Mouse (Mus musculus) midbrain, embryonic 16.5 days (tissue): ENCODE data around the gene Dnajc19. TPM values are rescaled to one million over a fixed set of nuclear protein-coding genes. Genes with fewer than 3 reads are reported as not detected.
"Not testable (repeated sequence)": the region's sequence is repeated elsewhere in the genome, so short reads cannot be mapped to it uniquely, and the experiment has no call there.

Experiments
- ATAC-seq: fragments of 200-750 bp; cut with Nextera tagmentation; 2 replicates; pipeline ENCODE4 v1.8.0; 2017; ENCODE audit warnings: moderate TSS enrichment
- H3K27ac ChIP-seq: fragments of 300-500 bp; sonication (generic); 2 replicates; pipeline ENCODE4 v1.5.1; 2014; ENCODE audit warnings: mild to moderate bottlenecking, low read length, mixed read lengths
- H3K27me3 ChIP-seq: fragments of 300-500 bp; sonication (generic); 2 replicates; pipeline ENCODE4 v1.6.1; 2014; ENCODE audit warnings: low read depth, low read length, mixed read lengths; ENCODE audit not compliant: control insufficient read depth, insufficient read depth
- H3K36me3 ChIP-seq: fragments of 300-500 bp; sonication (generic); 2 replicates; pipeline ENCODE4 v1.6.1; 2014; ENCODE audit warnings: mild to moderate bottlenecking, low read length, moderate library complexity, mixed read lengths; ENCODE audit not compliant: control insufficient read depth, insufficient read depth
- H3K4me1 ChIP-seq: fragments of 300-500 bp; sonication (generic); 2 replicates; pipeline ENCODE4 v1.6.1; 2014; ENCODE audit warnings: mild to moderate bottlenecking, low read length, mixed read lengths; ENCODE audit not compliant: control insufficient read depth, insufficient read depth
- H3K4me2 ChIP-seq: fragments of 300-500 bp; sonication (generic); 2 replicates; pipeline ENCODE4 v1.6.1; 2014; ENCODE audit warnings: mild to moderate bottlenecking, low read length, mixed read lengths
- H3K4me3 ChIP-seq: fragments of 300-500 bp; sonication (generic); 2 replicates; pipeline ENCODE4 v1.5.1; 2014; ENCODE audit warnings: low read depth, mild to moderate bottlenecking, low read length, moderate library complexity, mixed read lengths
- H3K9ac ChIP-seq: fragments of 300-500 bp; sonication (generic); 2 replicates; pipeline ENCODE4 v1.6.1; 2014; ENCODE audit warnings: low read depth, low read length, mixed read lengths
- H3K9me3 ChIP-seq: fragments of 300-500 bp; sonication (generic); replicated peaks from 2 replicates; pipeline ENCODE4 v1.6.1; 2014; ENCODE audit warnings: mild to moderate bottlenecking, low read length, mixed read lengths; ENCODE audit not compliant: control insufficient read depth, poor library complexity, severe bottlenecking
- WGBS: fragments of 180-500 bp; shearing (Covaris S2); extraction: QIAGEN DNeasy Blood & Tissue Kit; methylation state at CpG from one replicate; pipeline ENCODE4 v1.1.7; 2014; 5-methylcytosine and 5-hydroxymethylcytosine counted together
- polyA plus RNA-seq: library from polyadenylated mRNA; unstranded; fragments of >200 nt; fragmentation: Nextera tagmentation; extraction: Ambion mirVana; gene quantifications from 2 replicates; pipeline ENCODE4 v1.2.1, GENCODE M21; 2015

Gene Dnajc19
- polyA plus RNA-seq, 1 experiment from 2014 or later: 107 TPM

DNA sequence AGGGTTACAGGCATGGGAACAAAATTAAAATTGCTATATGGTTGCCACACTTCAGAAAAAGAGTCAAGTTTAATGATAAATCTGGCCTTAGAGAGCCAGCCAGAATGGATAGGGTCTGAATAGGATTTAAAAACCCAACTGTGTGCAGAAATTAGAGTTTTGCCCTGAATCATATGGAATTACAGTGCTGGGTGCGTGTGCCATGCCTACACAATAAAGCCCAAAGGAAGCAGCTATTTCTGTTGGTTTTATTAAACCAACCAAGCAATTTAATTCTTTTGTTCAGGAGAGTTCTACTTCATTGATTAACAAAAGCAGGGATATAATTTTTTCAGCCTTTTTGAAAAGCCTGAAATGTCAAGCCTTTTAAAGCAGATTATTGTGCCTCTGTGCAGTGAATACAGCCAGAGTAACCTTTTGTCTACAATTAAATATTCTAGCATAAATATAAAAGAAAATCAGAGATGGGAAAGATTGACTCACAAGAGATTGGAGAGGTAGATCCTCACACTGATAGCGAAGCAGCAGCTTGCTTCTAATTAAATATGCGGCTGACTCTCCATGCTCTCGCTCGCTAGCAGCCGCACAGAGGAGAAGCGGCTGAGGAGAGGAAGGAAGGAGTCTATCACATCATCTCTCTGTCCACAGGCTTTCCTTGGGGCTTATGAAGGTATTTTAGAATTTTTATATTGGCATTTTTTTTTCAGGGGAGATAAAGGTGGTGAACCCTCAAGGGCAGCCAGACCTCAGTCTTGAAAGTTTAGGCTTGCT lies 23.0 kb upstream of the Dnajc19 start:
- H3K9me3 ChIP-seq: no peaks in the 10 kb centered on the region
- peak overlapping the region; percentile 0; the same call in 1 of the 2 replicates for H3K4me2 ChIP-seq
- WGBS: 7% methylated on average over 7 of the region's 7 CpGs
- H3K27me3 ChIP-seq: no peaks in the 10 kb centered on the region
- H3K4me3 ChIP-seq: peak overlapping the region; percentile 0; the same call in 1 of the 2 replicates
- peak; percentile 77 for ATAC-seq
- H3K36me3 ChIP-seq: no peaks in the 10 kb centered on the region
- H3K9ac ChIP-seq: no peak overlapping the region
- H3K4me1 ChIP-seq: peaks cover 5% of the 10 kb centered on the region
- peak overlapping the region; percentile 28 for H3K27ac ChIP-seq

DNA sequence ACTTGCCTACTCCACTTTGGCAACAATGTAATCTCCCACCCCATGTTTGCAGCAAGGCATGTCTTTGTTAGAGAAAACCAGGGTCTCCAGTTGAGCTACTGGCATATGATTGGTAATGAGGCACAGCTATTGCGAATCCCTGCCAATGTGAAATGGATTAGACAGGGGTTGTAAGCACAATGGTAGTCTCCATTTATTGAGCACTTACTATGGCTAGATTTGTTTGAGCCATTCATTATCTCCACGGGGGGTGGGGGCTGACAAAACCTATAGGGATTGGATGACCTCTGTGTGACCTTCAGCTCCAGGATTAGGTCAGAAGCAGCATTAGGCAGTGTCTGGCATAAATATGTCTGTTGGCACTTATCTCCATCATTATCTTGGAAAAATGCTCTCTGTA lies 21.8 kb upstream of the Dnajc19 start:
- Histone ChIP-seq H3K4me2 (no peak overlapping the region), H3K4me1 (peaks cover 5% of the 10 kb centered on the region), H3K9me3 (no peaks in the 10 kb centered on the region), H3K27ac (no peak overlapping the region), H3K36me3 (no peaks in the 10 kb centered on the region), H3K4me3 (no peak overlapping the region), H3K27me3 (no peaks in the 10 kb centered on the region), H3K9ac (no peak overlapping the region)
- ATAC-seq: no peak
- 21% methylated on average over 2 of the region's 2 CpGs for WGBS

GRCm38 (mm10) chr3:34083655-34084054 lies 2.5 kb upstream of the Dnajc19 start:
- Histone ChIP-seq H3K36me3 (no peaks in the 10 kb centered on the region), H3K9me3 (no peaks in the 10 kb centered on the region), H3K9ac (no peak overlapping the region), H3K4me2 (no peak overlapping the region), H3K4me1 (peaks cover 20% of the 10 kb centered on the region), H3K27ac (no peak overlapping the region), H3K4me3 (no peak overlapping the region), H3K27me3 (no peaks in the 10 kb centered on the region)
- WGBS: 84% methylated on average over 5 of the region's 5 CpGs
- no peak for ATAC-seq

- WGBS: 80% methylated on average over 3 of the region's 3 CpGs
- peaks cover 20% of the 10 kb centered on the region for H3K4me1 ChIP-seq
- peak overlapping the region; percentile 78; the same call in 1 of the 2 replicates for H3K27ac ChIP-seq
- peak overlapping the region; percentile 75 for H3K4me3 ChIP-seq
- H3K9me3 ChIP-seq: no peaks in the 10 kb centered on the region
- no peaks in the 10 kb centered on the region for H3K36me3 ChIP-seq
- H3K27me3 ChIP-seq: no peaks in the 10 kb centered on the region
- peak overlapping the region; percentile 60 for H3K4me2 ChIP-seq
- no peak for ATAC-seq
- peak overlapping the region; percentile 86; the same call in 1 of the 2 replicates for H3K9ac ChIP-seq
Measured at GRCm38 (mm10) chr3:34081929-34082328, 808 bp upstream of the Dnajc19 start.

- ATAC-seq: no peak
- WGBS: 89% methylated on average over 6 of the region's 6 CpGs
- no peak overlapping the region for H3K27ac ChIP-seq
- H3K9me3 ChIP-seq: no peaks in the 10 kb centered on the region
- H3K9ac ChIP-seq: no peak overlapping the region
- H3K36me3 ChIP-seq: peaks cover 12% of the 10 kb centered on the region
- H3K4me2 ChIP-seq: no peak overlapping the region
- H3K27me3 ChIP-seq: no peaks in the 10 kb centered on the region
- H3K4me3 ChIP-seq: no peak overlapping the region
- peaks cover 11% of the 10 kb centered on the region for H3K4me1 ChIP-seq
Measured at GRCm38 (mm10) chr3:34076058-34076759, 4.9 kb downstream of the Dnajc19 start.

DNA sequence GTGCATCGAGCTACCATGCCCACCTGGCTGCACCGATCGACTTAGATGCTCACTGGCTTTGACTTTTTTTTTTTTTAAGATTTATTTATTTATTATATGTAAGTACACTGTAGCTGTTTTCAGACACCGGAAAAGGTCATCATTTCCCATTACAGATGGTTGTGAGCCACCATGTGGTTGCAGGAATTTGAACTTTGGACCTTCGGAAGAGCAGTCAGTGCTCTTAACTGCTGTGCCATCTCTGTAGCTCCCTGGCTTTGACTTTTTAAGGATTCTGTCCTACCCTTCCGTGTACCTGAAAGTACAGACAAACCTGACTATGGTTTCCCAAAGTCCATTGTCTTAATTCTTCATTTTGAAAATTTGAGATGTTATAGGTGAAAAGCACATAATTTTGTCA lies 8.4 kb downstream of the Dnajc19 start:
- H3K4me1 ChIP-seq: no peaks in the 10 kb centered on the region
- 94% methylated on average over 6 of the region's 6 CpGs for WGBS
- H3K4me2 ChIP-seq: no peak overlapping the region
- no peak overlapping the region for H3K9ac ChIP-seq
- ATAC-seq: no peak
- H3K4me3 ChIP-seq: no peak overlapping the region
- peaks cover 12% of the 10 kb centered on the region for H3K36me3 ChIP-seq
- no peaks in the 10 kb centered on the region for H3K27me3 ChIP-seq
- no peaks in the 10 kb centered on the region for H3K9me3 ChIP-seq
- H3K27ac ChIP-seq: no peak overlapping the region

DNA sequence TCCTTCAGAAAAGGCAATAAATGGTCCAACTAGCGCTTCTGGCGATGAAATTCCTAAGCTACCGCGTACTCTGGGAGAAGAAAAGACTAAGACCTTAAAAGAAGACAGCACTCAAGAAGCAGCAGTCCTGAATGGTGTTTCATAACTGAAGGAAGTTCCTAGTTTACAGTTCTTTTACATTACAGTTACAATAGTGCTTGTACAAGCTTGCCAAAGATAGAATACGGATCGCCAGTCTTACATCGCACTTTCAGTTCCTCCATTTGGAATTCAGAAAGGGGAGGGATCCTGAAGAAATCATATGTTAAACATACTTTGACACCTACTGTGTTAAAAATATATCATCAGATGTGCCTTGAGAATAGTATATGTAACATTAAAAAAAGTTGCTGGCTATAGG lies 12.2 kb downstream of the Dnajc19 start:
- ATAC-seq, H3K9me3 ChIP-seq, H3K36me3 ChIP-seq, H3K4me1 ChIP-seq, H3K9ac ChIP-seq, H3K27me3 ChIP-seq, H3K4me2 ChIP-seq, H3K27ac ChIP-seq, H3K4me3 ChIP-seq: not testable (repeated sequence)
- 91% methylated on average over 7 of the region's 7 CpGs for WGBS

- Histone ChIP-seq H3K9ac (no peak overlapping the region), H3K4me1 (no peaks in the 10 kb centered on the region), H3K9me3 (no peaks in the 10 kb centered on the region), H3K27ac (no peak overlapping the region), H3K4me2 (no peak overlapping the region), H3K4me3 (no peak overlapping the region), H3K36me3 (peaks cover 21% of the 10 kb centered on the region), H3K27me3 (no peaks in the 10 kb centered on the region)
- WGBS: 92% methylated on average over 2 of the region's 2 CpGs
- ATAC-seq: no peak
Measured at GRCm38 (mm10) chr3:34062352-34062751, 18.8 kb downstream of the Dnajc19 start.

- ATAC-seq: no peak
- H3K4me1 ChIP-seq: no peaks in the 10 kb centered on the region
- no peak overlapping the region for H3K4me2 ChIP-seq
- no peak overlapping the region for H3K9ac ChIP-seq
- H3K4me3 ChIP-seq: no peak overlapping the region
- H3K27ac ChIP-seq: no peak overlapping the region
- H3K27me3 ChIP-seq: no peaks in the 10 kb centered on the region
- 0 out of 2 replicates have a peak, but pooled peaks cover 2% of the 10 kb centered on the region for H3K36me3 ChIP-seq
- 92% methylated on average over 4 of the region's 4 CpGs for WGBS
- no peaks in the 10 kb centered on the region for H3K9me3 ChIP-seq
Measured at GRCm38 (mm10) chr3:34041990-34042389, 39.1 kb downstream of the Dnajc19 start.
